Mouse (Mus musculus): ENCODE data around the gene Vcp.
A peak's percentile ranks its signal among the peaks of the same experiment; 100 is the strongest.

Gene Vcp

GRCm38 (mm10) chr4:42965039-42965719, 35.1 kb downstream of the Vcp start:
- DNase-seq, result peak; percentile 52

DNA sequence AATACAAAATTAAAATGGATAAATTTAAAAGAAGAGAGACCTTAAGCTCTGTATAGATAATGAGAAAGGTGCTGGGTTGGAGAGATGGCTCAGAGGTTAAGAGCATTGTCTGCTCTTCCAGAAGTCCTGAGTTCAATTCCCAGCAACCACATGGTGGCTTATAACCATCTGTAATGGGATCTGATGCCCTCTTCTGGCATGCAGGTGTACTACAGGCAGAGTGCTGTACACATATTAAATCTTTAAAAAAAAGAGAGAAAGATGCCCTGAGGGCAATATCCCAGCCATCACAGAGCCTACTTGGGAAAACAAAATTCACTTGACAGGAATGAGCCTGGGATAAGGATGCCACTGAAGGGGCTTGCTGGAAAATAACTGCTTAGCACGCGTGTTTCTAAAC, 36.8 kb downstream of the Vcp start:
- DNase-seq, result no peak

- DNase-seq, result peak; percentile 73
Measured at GRCm38 (mm10) chr4:42961592-42961991, 38.7 kb downstream of the Vcp start.

GRCm38 (mm10) chr4:42959382-42959781, 40.9 kb downstream of the Vcp start:
- DNase-seq, result no peak

- no peak for DNase-seq
Measured at GRCm38 (mm10) chr4:42958942-42959341, 41.4 kb downstream of the Vcp start.

DNA sequence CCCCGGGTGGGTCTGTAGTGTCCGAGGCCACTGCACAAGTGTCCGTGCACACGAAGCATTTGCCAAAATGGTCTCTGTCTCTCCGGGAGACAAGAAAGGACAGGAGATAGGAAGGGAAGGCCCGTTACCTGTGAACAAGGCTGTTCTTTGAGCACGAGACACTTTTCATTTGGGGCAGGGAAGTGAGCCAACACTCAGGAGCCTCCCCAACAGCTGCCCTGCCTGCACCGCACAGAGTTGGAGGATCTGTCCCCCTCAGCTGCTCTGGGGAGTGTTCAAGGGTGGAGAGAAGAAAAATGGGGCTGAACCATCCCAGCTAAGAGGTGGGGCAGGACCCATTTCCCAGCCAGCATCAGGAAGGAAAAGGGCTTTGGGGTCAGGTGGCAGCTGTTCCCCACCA, 42.3 kb downstream of the Vcp start:
- DNase-seq, result no peak

- peak; percentile 74 for DNase-seq
Measured at GRCm38 (mm10) chr4:42957306-42957705, 43.0 kb downstream of the Vcp start.

GRCm38 (mm10) chr4:42956581-42956980, 43.7 kb downstream of the Vcp start:
- no peak for DNase-seq

- DNase-seq, result no peak
Measured at GRCm38 (mm10) chr4:42955200-42955599, 45.1 kb downstream of the Vcp start.

DNA sequence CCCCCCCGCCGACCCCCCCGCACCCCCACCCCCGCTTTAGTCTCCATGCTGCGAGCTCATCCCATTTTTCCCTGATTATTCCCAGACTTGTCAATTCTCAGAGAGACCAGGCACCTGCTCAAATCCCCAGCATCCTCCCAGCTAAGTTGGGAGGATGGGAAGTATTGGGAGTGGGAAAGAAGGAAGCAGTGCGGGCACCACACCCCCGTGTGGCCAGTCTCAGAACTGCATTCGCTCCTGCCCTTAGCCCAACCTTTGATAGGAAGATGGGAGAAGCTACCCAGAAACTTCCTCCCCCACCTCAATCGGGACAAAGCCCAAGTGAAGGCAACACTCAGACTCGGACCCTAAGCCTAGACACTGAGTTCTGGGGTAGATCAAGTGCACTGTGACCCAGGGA, 46.0 kb downstream of the Vcp start:
- peak; percentile 74 for DNase-seq

GRCm38 (mm10) chr4:42953435-42954094, 46.7 kb downstream of the Vcp start:
- DNase-seq, result no peak

DNA sequence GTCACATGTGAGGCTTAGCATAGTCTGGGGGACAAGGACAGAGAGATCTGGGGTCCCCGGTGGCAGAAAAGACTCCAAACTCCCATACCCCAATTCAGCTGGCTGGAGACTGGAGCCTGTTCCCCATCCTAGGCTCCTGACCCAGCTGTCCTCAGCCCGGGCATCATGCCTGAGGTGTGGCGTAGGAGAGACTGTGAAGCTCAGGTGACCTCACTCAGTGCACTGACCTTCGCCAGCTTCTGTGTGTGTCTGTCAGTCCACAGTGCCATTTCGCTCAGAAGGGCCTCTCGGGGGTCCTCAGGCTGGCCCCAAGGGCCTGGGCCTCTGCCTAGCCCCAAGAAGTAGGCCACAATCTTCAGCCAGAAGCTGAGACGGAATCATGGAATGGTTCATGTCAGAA, 47.7 kb downstream of the Vcp start:
- DNase-seq, result no peak

- DNase-seq, result no peak
Measured at GRCm38 (mm10) chr4:42951206-42952195, 48.8 kb downstream of the Vcp start.

DNA sequence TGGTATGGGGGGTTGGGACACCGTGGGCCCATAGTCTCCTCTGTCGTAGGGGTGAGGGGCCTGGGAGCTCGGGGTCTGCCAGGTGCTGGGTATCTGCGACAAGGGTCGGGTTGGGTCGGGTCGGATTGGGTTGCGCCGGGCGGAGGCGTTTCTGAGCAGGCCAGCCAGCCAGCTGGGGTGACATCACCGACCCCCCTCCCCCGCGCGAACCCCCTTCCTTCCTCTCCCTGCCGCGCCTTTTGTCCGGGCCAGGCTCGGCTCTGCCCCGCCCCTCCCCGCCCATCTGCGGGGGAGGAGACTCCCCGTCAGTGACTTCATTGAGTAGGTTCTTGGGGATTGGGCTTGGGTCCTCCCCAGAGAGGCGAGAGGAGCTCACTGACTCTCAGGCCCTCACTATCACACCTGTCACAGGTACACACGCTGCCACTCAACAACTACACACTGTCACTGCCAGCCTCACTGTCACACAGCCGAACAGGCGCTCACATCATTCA, 50.2 kb downstream of the Vcp start:
- DNase-seq, result peak; percentile 86

- DNase-seq, result peak; percentile 99
Measured at GRCm38 (mm10) chr4:42949676-42950051, 50.6 kb downstream of the Vcp start, which contains the start of gene Dnajb5. Gene Dnajb5, plus strand, starts transcription at chr4:42949814.

GRCm38 (mm10) chr4:42949051-42949675, 51.1 kb downstream of the Vcp start:
- no peak for DNase-seq

DNA sequence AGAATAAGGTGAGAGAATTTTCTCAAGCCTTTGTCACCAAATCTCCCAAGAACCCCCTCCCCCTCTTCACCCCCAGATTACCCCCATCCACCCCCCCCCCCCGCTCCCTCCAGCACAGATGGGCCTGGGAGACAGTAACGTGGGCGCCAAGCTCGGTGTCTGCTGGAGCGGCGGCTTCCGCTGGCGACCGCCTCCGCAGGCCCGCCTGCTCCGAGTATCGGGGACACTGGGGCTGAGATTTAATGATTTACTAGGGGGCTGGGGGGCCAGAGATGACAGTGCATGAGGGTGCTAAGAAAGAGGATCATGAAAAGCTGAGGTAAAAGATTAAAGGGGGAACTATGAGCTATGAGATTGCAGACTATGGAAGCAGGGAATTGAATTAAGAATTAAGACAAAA, 51.8 kb downstream of the Vcp start:
- DNase-seq, result no peak

GRCm38 (mm10) chr4:42946733-42947290, 53.5 kb downstream of the Vcp start:
- no peak for DNase-seq

DNA sequence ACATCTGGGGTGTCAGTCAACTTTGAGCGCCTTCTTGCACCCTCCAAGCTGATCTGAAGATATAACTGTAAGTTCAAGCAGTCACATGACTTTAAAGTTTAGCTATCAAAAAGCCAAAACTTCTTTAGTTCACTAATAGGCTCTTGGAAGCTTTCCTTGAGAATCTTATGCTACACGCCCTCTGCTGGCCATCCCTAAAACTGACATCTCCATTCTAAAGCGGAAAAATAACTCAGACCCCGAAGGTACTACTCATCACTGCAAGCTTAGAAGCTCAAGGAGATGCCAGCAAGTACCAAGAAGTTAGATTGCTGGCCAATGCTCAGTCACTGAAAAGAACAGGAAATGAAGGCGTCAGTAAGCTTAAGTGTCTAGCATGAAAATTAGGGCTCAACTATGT, 54.4 kb downstream of the Vcp start:
- peak; percentile 67 for DNase-seq

- no peak for DNase-seq
Measured at GRCm38 (mm10) chr4:42945445-42945844, 54.9 kb downstream of the Vcp start.

GRCm38 (mm10) chr4:42945043-42945442, 55.3 kb downstream of the Vcp start:
- no peak for DNase-seq

DNA sequence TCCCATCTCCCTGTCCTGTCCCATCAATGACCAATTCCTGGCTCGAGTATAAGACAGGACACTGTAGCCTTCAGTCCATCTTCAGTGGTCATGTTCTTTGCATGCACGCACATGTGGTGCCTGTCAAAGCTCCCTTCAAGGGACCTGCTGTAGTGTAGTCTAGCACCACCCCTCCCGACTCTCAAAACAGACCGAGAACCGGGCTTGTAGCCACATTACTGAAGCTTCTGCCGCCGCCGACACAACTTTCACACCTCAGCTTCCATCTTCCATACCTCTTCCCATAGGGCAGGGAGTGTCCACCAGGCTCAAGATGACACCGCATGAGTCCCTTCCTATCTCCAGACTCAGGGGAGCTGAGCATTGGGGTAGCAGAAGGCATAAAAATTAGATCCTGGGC, 56.1 kb downstream of the Vcp start:
- DNase-seq, result no peak

- no peak for DNase-seq
Measured at GRCm38 (mm10) chr4:42943341-42943740, 57.0 kb downstream of the Vcp start.

Data from kidney, adult 9 months (tissue).